Mouse (Mus musculus) kidney, adult 2 months (tissue): ENCODE measurements at regions not wholly inside any gene's neighbourhood (a gene's known extent, or its start where the extent isn't known, plus 50 kb on each side); places are given as distances from the start of the nearest gene placed in this dataset.
A peak's percentile ranks its signal among the peaks of the same experiment; 100 is the strongest.

Source experiments
- DNase-seq: peaks from one replicate; pipeline ENCODE4 v3.0.0; 2021
- H3K27ac ChIP-seq: fragments of 200-500 bp; 2 replicates; pipeline ENCODE4 v1.5.1; 2012; ENCODE audit warnings: low read depth, low read length, control low read depth, inconsistent platforms; ENCODE audit not compliant: insufficient read depth
- H3K27me3 ChIP-seq: fragments of 200-500 bp; replicated peaks from 2 replicates; pipeline ENCODE4 v1.6.1; 2012; ENCODE audit warnings: mild to moderate bottlenecking, moderate library complexity, low read length, inconsistent platforms; ENCODE audit not compliant: control insufficient read depth, insufficient read depth
- H3K36me3 ChIP-seq: fragments of 200-500 bp; 2 replicates; pipeline ENCODE4 v1.6.1; 2012; ENCODE audit warnings: mild to moderate bottlenecking, moderate library complexity, low read length, inconsistent platforms; ENCODE audit not compliant: control insufficient read depth, insufficient read depth
- H3K4me1 ChIP-seq: fragments of 200-500 bp; 2 replicates; pipeline ENCODE4 v1.6.1; 2011; ENCODE audit warnings: low read length; ENCODE audit not compliant: control insufficient read depth, insufficient read depth
- H3K4me3 ChIP-seq: fragments of 200-500 bp; 2 replicates; pipeline ENCODE4 v1.5.1; 2011; ENCODE audit warnings: mild to moderate bottlenecking, low read depth, low read length, control low read depth; ENCODE audit not compliant: insufficient read depth
- CTCF ChIP-seq: fragments of 200-500 bp; conservative IDR thresholded peaks from 2 replicates; pipeline ENCODE4 v1.5.1; 2011; ENCODE audit warnings: low read depth, mild to moderate bottlenecking, control low read depth, low read length, moderate library complexity, mixed read lengths; ENCODE audit not compliant: insufficient read depth, insufficient read length
- POLR2A ChIP-seq: fragments of 200-500 bp; IDR thresholded peaks from one replicate; pipeline ENCODE4 v1.6.1; 2011; ENCODE audit warnings: low read depth, low read length, control low read depth
- WGBS: fragments of 180-500 bp; shearing (Covaris S2); methylation state at CpG from one replicate; pipeline ENCODE4 v1.1.7; 2018; 5-methylcytosine and 5-hydroxymethylcytosine counted together

DNA sequence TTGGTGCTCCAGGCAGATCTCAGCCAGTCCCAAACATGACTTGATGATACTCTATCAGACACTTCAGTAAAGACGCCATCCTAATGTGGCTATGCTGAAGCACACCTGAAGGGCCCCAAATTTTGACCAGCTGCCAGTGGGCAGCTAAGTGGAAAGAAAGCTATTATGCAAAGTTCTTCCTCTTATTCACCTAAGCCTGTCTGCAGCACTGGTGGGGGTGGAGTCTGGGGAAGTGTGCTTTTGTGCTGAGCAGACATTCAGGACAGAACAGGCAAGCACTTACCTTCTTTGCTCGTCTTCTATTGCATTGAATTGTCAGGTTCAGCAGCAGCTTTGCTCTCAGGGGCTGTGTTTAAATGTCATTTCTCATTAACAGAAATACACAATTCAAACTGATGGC, 200.7 kb downstream of the Pla2g4a start:
- TF ChIP-seq CTCF: no peak
- TF ChIP-seq POLR2A: no peak
- Histone ChIP-seq H3K4me1 (no peaks in the 10 kb centered on the region), H3K4me3 (no peak overlapping the region), H3K27me3 (no peaks in the 10 kb centered on the region), H3K36me3 (no peaks in the 10 kb centered on the region), H3K27ac (no peak overlapping the region)
- no peak for DNase-seq
- 38% methylated on average over 2 of the region's 2 CpGs for WGBS

DNA sequence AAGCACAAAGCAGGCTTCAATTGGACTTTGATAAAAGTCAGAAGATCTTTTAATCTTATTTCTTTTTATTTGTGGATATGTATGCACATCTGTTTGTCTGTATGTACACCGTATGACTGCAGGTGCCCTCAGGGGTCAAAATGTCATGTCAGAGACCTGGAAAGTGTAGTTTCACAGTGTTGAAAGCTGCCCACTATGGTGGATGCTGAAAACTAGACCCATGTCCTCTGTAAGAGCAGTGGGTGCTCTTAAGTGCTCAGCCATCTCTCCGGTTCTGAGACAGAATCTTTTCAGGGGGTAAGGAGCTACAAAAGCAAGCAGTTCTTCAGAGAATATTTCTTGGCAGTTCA, 202.3 kb downstream of the Pla2g4a start:
- H3K27me3 ChIP-seq: no peaks in the 10 kb centered on the region

DNA sequence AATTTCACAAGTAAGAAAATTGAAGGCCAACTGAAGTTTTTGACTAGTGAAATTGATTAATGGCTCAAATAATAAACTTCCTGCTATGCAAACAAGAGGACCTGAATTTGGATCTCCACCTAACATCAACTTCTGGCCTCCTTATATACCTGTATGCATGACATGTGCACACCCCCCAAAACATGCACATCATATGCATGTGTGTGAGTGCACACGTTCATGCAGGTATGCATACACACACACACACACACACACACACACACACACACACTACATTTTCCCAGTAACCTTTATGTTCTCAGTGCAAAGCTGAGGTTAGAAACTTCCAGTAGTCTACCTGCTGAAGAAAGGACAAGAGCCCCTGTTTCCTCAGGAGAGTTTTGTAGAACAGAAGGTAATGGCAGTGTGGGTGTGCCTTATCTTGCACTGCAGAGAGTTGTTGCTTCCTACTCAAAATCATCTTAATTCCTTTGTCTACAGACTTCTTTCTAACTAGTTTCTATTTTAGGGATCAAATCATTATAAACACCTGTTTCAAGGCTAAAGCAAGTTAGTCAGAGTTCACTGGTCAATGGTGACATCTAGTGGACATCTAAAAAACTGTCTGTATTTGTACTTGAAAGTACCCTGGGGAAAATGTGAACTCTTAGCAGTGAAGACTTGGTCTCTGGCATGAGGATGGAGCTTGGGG, 202.9 kb downstream of the Pla2g4a start:
- DNase-seq: peak; percentile 36
- Histone ChIP-seq H3K4me1 (no peaks in the 10 kb centered on the region), H3K36me3 (no peaks in the 10 kb centered on the region), H3K27ac (no peak overlapping the region), H3K4me3 (no peak overlapping the region), H3K27me3 (no peaks in the 10 kb centered on the region)
- WGBS: 81% methylated on average over 1 of the region's 1 CpGs
- TF ChIP-seq POLR2A: no peak
- TF ChIP-seq CTCF: 0 out of 2 replicates have a peak, but pooled peaks have one; percentile 22

More for the DNA sequence above, 202.3 kb downstream of the Pla2g4a start:
- H3K27ac ChIP-seq: no peak overlapping the region
- 77% methylated on average over 2 of the region's 2 CpGs for WGBS
- TF ChIP-seq CTCF (no peak), POLR2A (no peak)
- H3K4me1 ChIP-seq: no peaks in the 10 kb centered on the region
- H3K36me3 ChIP-seq: no peaks in the 10 kb centered on the region
- H3K4me3 ChIP-seq: no peak overlapping the region
- DNase-seq: no peak

DNA sequence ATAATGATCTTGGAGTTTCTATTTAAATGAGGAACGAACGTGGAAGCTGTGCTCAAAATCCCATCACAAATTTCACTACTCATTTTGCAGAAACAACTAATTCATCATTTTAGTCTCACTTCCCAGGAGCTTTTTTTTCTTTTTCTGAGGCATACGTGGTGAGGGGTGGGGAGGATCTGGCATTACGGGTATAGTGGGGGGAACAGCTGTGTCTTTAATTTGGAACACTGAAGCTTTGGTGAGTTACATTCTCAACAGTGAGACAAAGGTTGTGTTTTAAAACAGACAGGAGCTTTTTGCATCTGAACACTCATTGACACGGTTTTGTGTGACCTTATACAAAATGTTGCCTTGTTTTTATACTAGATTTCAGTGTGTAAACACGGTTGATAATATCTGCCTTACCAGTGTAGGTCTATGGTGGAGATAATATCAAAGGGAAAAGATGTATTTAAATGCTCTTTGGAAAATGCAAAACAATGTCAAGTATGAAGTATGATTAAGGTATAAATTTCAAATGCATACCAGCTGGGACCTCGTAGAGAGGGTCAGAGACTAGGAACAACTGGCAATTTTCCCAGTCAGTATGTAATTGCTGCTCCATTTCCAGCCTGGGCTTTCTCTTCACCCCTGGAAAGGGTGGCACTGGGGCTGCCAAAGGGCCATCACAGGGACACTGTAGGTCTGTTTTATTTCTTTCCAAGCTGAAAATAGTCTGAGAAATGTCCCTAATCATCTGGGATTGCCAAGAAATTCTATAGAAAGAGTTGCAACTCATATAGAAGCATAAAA, 207.6 kb downstream of the Pla2g4a start:
- DNase-seq: no peak
- H3K27me3 ChIP-seq: no peaks in the 10 kb centered on the region
- H3K4me3 ChIP-seq: no peak overlapping the region
- no peaks in the 10 kb centered on the region for H3K4me1 ChIP-seq
- no peak overlapping the region for H3K27ac ChIP-seq
- TF ChIP-seq CTCF (no peak), POLR2A (no peak)
- whole genome bisulfite sequencing: 65% methylated on average over 7 of the region's 7 CpGs
- H3K36me3 ChIP-seq: no peaks in the 10 kb centered on the region

DNA sequence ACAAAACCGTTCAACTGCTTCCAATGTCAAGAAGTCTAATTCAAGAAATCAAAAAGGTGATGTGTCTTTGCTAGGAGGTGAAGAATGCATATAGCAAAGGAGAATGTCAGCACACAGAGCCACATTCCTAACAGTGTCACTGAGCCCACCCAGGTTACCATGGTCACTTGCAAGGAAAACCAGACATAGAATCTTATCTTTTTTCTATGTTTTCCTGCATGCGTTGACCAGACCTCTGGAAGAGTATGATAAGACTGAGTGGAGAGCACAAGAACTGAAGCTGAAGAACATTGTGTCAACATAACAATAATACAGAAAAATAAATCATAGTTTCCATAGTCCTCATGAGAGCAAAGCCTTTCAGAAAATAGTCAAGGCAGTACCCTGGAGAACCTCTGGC, 211.7 kb downstream of the Pla2g4a start:
- 86% methylated on average over 2 of the region's 2 CpGs for WGBS
- no peak for DNase-seq
- no peaks in the 10 kb centered on the region for H3K36me3 ChIP-seq
- H3K4me1 ChIP-seq: no peaks in the 10 kb centered on the region
- H3K27me3 ChIP-seq: no peaks in the 10 kb centered on the region
- TF ChIP-seq POLR2A (no peak), CTCF (no peak)
- no peak overlapping the region for H3K27ac ChIP-seq
- no peak overlapping the region for H3K4me3 ChIP-seq

DNA sequence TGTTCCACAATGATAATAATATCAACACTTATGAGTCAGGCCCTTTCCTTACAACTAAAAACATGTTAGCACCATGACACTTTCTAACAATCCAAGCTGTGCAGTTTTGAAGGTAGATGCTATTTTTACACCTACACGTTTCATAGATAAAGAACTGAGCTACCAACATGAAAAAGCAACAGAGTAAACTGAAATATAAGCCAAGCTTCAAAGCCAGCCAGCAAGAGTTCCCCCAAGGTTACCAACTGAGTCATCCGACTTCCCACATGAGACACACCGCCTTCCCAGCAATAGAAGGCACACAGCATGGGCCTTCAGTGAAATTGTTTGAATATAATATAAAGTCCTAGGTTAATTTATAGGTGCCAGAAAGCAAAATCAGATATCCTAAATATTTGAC, 222.1 kb downstream of the Pla2g4a start:
- no peaks in the 10 kb centered on the region for H3K4me1 ChIP-seq
- no peaks in the 10 kb centered on the region for H3K27me3 ChIP-seq
- no peak for DNase-seq
- H3K36me3 ChIP-seq: no peaks in the 10 kb centered on the region
- TF ChIP-seq CTCF: no peak
- TF ChIP-seq POLR2A: no peak
- H3K4me3 ChIP-seq: no peak overlapping the region
- H3K27ac ChIP-seq: no peak overlapping the region
- 75% methylated on average over 3 of the region's 3 CpGs for WGBS

DNA sequence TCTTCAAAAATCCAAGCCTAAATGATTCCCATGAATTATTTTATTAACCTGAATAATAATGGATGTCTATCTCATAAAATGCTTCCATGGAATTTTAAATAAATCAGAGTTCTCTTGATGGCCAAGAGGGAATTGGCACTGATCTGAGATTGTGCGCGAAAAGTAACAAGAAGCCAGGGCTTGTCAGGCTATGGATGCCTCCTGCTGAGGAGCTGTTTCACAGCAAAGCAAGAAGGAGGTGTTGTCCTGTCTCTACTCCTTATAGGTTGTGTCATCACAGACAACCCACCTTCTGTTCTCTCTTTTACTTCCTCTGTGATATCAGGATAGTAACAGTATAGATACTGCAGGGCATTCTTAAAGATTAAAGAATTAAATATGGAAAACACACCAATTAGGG, 226.8 kb downstream of the Pla2g4a start:
- Histone ChIP-seq H3K36me3 (no peaks in the 10 kb centered on the region), H3K4me1 (no peaks in the 10 kb centered on the region), H3K27ac (no peak overlapping the region), H3K27me3 (no peaks in the 10 kb centered on the region), H3K4me3 (no peak overlapping the region)
- TF ChIP-seq POLR2A (no peak), CTCF (no peak)
- 94% methylated on average over 2 of the region's 2 CpGs for WGBS
- DNase-seq: no peak
